Mouse (Mus musculus) v-Abl transformed pro-B cells (cell line): ENCODE measurements at regions not wholly inside any gene's neighbourhood (a gene's known extent, or its start where the extent isn't known, plus 50 kb on each side); places are given as distances from the start of the nearest gene placed in this dataset.

ENCODE experiments used
- in situ Hi-C, 2 experiments: fragments of 400-800 bp; cut with MboI; formaldehyde crosslinking; loops; one replicate each; pipeline ENCODE4 v1.15.1; 2025; ENCODE audit not compliant: unreplicated experiment in 2 of 2

DNA sequence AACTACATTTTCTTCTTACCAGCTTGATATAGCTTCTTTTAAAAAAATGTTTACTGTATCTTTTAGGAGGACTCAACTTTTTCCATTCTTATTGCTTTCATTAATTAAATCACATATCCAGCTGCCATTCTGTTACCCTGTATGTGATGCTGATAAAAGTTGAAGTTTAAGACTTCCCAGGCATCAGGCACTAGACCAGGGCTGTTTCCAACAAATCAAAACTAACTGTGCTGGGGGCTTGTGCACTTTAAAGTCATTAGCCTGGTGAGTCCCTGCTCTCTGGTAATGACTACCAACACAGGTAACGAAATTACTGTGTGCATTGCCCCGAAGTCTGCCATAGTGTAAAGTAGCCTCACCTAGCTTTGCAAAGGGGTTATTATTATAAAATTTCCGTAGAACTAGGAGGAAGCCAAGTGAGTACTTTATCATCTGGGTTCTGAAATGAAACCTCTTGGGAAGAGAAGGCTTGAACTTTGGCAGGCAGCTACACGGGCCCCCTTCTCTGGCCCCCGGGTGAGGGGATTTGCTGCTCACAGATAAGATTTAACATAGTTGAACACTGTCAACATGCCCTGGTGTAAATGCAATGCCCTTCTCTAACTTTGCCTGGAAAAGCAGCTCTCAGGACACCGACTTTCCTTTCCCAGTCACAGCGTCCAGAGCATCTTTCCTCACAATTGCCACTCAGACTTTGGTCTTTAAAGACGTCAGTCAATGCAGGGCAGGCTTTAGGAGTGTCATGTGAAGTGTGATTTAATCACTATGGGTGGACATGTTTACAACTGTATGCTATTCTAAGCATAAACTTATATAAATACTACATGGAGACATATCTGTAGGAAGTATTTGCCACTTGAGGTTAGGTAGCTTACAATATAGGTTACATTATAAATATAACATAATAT, 122.1 kb upstream of the Tab2 start:
- in situ Hi-C loops: no loop called here

DNA sequence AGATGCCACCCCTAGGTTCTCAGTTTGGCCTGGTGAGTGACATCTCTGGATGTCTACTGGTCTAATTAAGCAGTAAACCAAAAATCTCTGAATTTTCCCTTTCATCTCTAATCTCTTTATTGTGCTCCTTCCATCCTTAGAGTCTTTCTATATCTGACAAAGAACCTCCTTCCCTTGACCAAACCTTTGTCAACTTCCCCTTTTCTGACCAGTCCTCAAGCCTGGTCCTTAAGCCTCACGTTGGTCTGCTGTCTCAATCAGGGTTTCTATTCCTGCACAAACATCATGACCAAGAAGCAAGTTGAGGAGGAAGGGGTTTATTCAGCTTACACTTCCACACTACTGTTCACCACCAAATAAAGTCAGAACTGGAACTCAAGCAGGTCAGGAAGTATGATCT, 116.4 kb upstream of the Tab2 start:
- in situ Hi-C loops: no loop called here

DNA sequence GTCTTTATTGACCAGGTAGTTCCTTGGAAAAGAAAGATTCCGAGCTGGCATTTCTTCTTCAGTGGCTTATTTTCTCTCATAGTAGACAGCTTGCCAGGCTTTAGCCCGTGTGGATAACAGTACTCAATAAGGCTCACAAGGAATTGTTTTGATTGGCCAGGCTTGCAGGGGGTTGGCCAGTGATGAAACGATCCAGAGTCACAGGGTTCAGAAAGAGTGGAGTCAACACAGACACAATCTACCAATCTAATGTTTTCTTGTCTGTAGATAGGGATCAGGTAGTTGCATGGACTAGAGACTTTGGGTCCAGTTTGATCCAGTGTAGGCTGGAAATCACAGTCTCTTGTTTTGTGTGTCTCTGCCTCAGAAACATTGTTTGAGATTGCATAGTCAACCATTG, 115.8 kb upstream of the Tab2 start:
- in situ Hi-C loops: no loop called here

DNA sequence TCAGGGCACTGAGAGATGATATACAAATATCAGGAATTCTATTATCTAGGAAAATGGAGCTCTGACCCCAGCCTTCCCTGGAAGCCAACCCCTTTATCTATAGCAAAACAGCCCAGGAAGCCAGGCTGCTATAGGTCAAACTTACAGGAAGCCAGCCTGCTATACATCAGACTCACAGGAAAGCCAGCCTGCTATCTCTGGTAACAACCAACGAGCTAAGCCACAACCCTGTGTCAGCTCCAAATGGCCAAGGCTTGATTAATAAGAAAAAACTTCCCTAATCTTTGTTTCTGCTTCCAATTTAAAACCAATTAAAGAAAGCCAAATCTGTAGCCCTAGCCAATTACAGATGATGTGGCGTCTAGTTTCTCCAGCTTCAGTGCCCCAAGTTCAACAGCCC, 114.4 kb upstream of the Tab2 start:
- in situ Hi-C loops: no loop called here

DNA sequence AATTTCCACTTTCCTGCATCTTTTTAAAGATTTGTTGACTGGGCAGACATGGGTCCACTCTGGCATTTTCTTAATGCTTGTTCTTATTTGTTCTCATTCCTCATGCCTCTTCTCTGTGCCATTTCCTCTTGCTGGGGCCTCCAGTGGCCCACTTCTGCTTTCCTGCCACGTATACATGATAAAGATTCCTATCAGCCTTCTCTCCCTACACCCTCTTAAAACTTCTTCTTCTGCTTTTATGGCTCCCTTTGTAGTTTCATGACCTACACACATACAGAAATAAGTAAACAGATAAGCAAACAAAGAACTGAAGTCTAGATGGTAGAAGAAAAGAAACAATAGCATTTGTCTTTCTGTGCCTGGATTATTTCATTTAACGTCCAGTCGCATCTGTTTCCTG, 110.9 kb upstream of the Tab2 start:
- in situ Hi-C loops: loop anchor here in 1 of 2 experiments (10.0 kb wide), 1 partner anchor 112 kb away; the partner anchor contains the start of gene Tab2

DNA sequence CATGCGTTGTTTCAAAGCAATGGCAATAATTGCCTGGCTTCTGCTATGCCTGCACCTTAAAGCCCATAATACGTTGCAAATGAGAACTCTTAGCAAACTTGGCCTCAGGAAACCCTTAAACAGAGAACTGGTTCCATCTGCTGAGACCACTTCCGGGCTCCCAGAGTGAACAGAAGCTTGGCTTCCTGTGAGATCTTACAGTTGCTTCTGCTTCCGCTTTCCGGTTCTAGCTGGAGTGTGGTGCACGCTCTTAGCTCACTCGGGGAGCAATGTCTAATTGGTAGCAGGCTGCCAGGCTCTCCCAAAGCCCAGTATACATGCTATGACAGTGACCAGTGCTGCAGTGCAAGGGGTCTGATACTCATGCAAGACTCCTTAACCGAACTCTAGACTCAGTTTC, 109.7 kb upstream of the Tab2 start:
- in situ Hi-C loops: loop anchor here in 1 of 2 experiments (10.0 kb wide), 1 partner anchor 111 kb away; the partner anchor contains the start of gene Tab2

DNA sequence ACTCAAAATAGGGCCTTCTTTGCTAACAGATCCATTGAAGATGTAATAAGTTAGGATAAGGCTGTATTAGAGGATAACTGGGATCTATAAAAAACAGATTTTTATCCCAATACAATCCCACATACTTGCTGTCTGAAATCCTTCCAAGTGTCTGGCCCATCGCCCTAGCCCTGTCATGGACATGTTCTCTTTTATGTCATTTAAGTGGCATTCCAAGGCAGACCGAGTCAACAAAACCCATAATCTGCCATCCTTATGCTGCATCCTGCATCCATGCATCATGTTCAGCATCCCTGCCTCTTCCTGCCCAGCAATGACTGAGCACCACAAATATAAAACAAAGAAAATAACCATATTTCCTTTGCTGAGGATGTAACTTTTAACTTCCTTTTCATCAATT, 108.3 kb upstream of the Tab2 start:
- in situ Hi-C loops: loop anchor here in 1 of 2 experiments (10.0 kb wide), 1 partner anchor 109 kb away; the partner anchor contains the start of gene Tab2

DNA sequence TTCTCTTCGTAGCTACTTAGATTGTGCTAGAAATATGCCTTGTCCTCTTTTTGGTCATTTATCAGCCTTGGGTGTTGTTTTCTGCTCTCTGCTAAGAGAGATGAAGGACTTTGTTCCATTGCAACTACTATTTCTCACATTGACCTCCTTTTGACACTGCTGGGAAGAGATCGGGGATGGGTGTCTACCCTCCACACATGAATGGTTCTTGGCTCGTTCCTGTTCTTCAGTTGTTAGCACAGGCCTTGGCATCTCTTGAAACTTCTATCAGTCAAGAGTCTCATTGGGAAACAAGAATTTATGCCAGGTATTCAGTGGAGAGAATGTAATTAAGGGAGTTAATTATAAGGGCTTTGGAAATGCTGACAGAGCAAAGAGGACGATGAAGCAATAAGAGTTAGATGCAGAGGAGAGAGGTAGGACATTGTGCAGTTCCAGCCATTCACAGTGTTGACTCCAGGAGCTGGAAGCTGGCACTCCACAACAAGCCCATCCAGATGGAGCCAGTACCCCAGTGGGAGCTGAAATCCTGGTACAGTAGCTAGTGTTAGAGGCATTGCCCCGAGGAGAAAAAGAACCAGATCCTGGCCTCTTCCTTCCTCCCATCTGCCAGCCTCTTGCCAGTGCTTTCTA, 107.5 kb upstream of the Tab2 start:
- in situ Hi-C loops: loop anchor here in 1 of 2 experiments (10.0 kb wide), 1 partner anchor 109 kb away; the partner anchor contains the start of gene Tab2

DNA sequence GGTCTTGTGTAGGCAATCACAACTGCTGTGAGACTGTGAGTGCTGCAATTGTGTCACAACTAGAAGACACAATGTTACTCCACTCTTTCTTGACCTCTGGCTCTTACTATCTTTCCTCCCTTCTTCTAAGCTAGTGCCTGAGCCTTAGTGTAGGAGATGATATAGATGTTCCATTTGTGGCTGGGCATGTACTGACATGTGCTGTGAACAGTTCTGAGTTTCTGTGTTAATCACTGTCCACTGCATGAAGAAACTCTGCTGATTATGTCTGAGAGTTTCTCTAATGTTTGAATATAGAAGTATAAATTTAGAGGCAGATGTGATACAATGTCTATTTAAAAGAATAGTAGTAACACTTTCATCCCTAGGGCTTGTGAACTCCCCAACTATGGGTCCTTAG, 105.0 kb upstream of the Tab2 start:
- in situ Hi-C loops: loop anchor here in 1 of 2 experiments (10.0 kb wide), 1 partner anchor 106 kb away; the partner anchor contains the start of gene Tab2

DNA sequence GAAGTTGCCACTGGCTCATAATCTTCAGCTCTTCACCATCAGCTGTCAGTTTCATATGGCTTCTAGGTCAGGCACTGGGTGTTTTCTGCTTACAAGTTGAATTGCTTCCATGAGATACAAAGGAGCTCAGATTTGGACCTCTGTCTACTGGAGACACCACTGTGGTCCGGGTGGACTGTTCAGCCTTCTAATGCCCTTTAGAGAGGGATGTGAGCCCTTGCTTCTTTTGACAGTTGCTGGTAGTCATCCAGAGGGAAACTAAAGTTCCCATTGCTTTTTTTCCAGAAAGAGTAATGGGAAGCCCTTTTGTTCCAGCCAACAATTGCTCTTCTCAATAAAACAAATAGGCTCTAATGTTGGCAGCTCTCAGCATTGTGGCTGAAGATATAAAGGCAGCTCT, 103.7 kb upstream of the Tab2 start:
- in situ Hi-C loops: loop anchor here in 1 of 2 experiments (10.0 kb wide), 1 partner anchor 105 kb away; the partner anchor contains the start of gene Tab2

DNA sequence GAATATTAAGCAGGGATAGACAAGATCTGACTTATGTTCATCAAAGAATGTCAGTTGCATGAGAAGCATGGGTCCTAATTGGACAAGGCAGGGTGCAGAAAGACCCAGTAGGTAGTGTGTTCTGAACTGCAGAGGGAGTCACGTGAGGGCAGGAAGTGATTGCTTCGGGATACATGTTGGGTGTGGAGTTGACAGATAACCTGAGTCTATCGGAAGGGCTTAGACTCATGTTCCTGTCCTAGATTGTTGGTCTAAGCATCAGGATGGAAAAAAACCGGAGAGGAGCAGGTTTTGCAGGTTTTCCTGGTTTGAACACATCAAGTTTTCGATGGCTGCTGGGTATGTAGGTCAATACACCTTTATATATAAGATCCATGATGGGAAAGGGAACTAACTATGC, 101.8 kb upstream of the Tab2 start:
- in situ Hi-C loops: no loop called here

DNA sequence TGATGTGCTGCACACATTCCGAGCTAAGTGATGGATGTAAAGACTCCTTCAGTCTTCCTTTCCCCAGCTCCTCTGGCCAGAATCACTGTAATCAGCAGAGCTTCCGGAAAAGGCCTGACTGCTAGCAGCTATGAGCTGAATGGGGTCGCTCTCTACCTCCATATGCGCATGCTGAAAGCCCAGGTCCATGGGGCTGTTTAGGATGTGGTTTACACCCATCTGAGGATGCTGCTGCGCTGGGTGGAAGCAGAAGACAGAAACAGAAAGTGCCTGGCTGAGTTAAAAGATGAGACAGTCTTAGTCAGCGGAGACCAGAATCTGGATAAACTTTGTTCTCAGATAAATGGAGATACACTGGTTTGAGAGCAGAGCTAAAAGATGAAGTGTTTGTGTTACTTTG, 99.3 kb upstream of the Tab2 start:
- in situ Hi-C loops: no loop called here

DNA sequence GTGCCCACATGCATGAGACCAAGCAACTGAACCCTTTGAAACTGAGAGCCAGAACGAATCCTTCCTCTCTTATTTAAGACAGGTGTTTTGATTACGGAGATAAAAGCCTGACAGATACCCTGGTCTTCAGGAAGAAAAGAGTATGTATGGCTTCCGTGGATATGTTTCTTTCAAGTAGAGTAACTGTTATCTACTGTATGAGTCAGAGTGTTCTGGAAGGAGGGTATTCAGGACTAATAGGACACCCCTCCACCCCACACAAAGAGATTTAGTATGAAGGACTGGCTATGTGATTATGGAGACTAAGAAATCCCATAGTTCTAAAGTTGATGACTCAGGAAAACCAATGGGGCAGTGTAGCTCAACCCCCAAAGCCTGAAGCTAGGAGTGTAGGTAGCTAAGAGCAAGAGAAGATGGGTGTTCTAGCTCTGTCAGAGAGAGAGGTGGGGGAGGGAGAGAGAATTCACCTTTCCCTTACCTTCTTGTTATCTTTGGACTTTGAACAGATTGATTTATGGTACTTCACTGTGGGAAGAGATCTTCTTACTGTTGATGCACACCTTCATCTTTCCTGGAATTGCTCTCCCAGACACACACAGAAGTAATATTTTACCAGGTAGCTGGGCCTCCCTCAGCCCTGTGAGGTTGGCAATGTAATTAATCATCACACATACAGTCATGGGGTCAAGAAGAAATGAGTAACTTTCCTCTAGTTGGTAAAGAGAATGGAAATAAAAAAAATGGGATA, 87.6 kb upstream of the Tab2 start:
- in situ Hi-C loops: no loop called here

DNA sequence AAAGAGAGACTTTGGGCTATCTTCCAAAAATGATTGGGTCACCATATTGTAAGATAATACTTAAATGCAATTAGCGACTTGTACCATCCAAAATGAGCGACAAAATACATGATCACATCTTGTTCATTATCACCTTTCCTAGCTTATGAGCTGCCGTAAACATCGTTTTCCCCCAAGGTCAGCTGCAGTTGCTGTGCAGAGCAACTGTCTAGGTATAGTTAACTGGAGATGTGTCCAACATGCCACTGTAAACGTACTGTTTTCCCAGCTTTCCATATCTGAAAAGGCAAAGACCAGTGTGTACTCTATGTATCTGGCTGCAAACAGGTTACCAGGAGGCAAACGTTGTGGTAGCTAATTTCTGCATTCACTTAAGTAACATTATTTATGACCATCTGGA, 86.3 kb upstream of the Tab2 start:
- in situ Hi-C loops: no loop called here

DNA sequence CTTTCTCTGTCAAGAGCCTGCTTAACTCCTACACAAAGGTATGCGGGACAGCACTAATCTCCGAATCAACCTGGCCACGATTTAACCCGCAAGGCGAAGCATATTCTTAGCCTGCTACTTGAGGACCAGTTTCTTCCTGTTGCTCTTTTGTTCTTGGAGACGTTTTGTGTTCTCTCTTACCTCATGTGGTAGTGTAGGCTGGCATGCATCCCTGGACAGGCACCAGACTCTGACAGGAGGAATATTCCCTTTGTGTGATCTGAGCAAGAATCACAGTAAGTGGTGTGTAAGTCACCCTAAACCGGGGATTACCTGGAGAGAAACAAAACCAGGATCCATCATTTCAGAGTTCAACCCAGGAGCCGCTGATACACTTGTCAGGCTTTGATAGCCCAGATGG, 85.8 kb upstream of the Tab2 start:
- in situ Hi-C loops: no loop called here

DNA sequence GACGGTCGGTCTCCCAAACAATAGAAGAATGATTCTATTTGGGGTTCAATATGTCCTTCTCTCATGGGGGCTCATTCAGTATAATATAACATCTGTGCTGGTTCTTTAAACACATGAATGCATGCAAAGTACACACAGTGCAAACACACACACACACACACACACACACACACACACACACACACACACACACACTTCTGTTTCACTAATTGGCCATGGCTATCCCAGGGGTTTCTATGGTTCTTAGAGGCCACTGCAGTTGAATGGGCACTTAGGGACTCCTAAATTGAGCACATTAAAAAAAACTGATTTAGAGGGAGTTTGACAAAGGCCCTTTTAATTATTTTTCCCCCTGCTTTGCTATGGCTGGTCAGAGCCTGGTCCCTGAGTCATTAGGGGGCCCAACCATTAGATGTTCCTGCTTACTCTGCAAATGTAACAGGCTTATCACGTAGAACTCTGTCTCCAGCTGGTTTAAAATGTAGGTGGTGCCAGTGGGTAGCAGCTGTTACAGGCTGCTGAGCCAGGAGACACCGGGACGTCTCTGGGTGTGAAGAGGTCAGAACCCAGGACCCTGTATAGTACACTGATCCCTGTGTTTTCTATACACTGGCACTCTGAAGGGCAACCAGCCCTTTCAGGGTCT, 82.1 kb upstream of the Tab2 start:
- in situ Hi-C loops: no loop called here

DNA sequence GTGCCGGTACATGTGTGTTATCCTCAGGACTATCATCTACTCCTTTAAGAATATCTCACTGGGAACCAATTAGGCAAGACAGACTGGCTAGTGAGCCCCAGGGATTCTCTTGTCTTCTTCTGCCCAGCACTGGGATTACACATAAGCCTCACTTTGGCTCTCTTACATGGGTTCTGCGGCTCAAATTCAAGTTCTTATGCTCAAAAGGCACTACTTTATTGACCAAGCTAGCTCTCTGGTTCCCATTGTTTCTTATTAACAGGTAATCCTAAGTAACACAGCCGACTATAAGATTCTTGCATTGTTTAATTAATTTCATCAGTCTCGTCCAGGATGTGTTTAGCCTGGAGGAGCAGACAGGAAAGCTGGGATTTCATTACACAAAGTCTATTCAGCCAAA, 80.3 kb upstream of the Tab2 start:
- in situ Hi-C loops: no loop called here

DNA sequence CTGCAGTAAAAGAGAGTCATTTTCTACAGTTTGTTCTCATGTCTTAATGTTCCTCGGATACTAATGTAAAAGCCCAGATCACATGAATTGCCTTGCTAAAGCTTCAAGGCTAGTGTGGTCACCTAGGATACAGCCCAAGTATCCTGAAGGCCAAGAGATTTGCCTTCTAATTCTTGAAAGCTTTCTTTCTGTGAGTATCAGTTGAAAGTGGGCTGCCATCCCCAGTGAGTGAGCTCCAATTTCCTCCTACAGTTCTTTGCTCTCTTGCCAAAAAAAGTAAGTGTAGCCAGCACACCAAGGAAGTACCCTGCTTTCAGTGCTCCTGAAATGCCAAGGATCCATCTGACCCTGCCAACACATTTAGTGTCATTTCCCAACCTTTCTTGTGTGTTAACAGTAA, 79.3 kb upstream of the Tab2 start:
- in situ Hi-C loops: no loop called here

DNA sequence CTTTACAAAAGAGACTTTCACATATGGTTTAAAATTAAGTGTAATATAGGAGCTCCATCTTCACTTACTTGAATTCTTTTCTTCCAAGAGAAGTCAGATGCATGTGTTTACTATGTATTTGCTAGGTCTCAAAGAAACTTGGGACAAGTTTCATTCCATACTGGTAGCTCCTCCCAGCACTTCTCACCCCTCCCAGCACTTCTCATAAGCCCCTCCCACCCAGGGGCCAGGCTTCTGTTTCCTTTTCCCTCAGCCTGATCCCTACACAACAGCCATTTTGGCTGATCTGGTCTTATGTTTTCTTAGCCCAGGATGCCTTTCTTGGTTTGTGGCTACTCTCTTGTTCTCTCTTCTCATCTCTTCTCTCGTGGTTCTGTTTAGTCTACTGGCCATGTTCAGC, 76.2 kb upstream of the Tab2 start:
- in situ Hi-C loops: no loop called here

DNA sequence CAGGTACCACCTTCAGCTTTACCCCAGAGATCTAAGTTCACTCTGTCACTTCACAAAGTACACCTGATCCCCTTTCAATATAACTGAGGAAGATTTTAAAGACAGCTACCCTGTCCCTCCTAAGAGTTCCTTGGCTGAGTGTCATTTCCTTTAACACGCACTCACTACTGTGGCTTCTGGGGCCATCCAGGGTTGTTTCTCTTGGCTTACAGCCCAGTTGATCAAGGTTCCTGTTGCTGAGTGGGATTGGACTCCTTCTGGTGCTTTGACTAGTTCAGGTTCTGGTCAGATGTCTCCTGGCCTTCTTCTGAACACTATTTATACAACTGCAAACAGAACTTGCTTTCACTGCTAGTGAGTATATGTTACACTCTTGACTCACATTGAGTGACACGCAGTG, 72.8 kb upstream of the Tab2 start:
- in situ Hi-C loops: no loop called here

DNA sequence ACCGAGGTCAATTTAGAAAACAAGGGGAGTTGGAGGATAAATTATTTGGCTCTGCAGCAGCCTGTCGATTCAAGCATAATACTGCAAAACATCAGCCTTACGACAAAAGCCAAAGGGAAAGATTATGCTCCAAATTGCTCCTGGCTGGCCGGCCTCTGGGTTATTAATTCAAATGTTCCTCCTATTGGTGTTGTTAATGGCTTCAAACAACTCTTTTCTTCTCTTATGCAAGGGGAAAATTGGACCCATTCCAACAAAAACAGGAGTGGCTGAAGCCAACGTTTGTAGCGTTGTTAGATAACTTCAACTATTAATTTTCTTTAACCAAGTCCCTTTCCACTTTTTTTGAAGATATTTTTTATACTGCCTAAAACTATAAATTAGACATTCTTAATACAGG, 71.0 kb upstream of the Tab2 start:
- in situ Hi-C loops: no loop called here
